Mouse (Mus musculus) embryonic stem cell, embryonic (primary cell): Measurements from ENCODE around the gene Ppp1r12a.

Experiments
- CTCF ChIA-PET, 4 experiments: fragments of 300-600 bp in 2 of 4; fragments of 350-600 bp in 2 of 4; sonication (Branson Sonifier 250); formaldehyde crosslinking; loops; one replicate each; lab custom pipeline; 2022; ENCODE audit warnings: inconsistent platforms in 2 of 4; lab: Charles Lee
- POLR2A ChIA-PET, 4 experiments: fragments of 300-600 bp in 2 of 4; fragments of 350-600 bp in 2 of 4; sonication (Branson Sonifier 250); formaldehyde crosslinking; loops; one replicate each; lab custom pipeline; 2022; ENCODE audit warnings: antibody characterized with exemption in 4 of 4, inconsistent platforms in 1 of 4; lab: Charles Lee

Ppp1r12a gene

DNA sequence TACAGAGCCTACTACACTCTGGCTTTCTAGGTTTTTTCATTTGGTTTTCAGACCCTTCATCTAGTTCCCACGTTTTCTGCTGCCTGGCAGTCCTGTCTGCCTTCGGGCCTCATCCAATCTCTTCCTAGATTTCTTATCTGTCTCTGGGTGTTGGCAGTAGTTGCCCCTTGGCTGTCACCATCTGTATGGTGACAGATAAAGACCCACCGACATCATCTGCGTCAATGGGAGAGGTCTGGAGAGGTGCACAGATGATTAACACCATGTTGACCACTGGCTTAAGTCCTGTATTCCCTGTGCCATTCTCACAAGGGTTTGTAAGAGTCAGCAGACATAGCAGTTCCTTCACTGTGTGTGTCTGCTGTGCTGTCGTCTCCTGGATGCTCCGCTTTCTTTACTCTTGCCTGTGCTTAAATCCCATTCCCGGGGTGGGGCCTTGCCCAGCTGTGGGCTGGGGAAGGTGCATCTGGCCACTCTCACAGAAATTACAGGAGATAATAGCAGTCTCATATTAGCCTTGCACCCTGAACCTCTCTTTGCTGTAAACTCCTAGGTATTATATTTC, 93.9 kb downstream of the Ppp1r12a start:
- CTCF ChIA-PET, result no interaction called here

DNA sequence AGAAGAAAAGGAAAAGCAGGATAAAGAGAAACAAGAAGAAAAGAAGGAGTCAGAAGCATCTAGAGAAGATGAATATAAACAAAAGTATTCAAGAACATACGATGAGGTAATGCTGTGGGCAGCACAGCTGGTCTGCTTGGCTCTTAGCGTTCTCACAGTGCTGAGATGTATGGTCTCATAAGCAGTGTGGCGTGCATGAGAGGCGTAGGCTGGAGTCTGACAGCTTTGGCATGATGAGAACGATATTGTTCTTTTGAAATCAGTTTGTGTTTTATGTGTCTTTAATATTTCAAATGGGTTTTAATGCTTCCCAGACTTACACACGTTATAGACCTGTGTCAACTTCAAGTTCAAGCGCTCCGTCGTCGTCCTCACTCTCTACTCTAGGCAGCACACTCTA, 98.9 kb downstream of the Ppp1r12a start:
- ChIA-PET CTCF (no interaction called here), POLR2A (interaction anchor here in 3 of 4 experiments (0.8 to 31.4 kb wide), 4 partner anchors 9 to 27 kb away, joined by 3 to 831 read pairs (median 3); no protein-coding TSS in a partner anchor)

More for the DNA sequence above, 93.9 kb downstream of the Ppp1r12a start:
- POLR2A ChIA-PET, result no interaction called here

DNA sequence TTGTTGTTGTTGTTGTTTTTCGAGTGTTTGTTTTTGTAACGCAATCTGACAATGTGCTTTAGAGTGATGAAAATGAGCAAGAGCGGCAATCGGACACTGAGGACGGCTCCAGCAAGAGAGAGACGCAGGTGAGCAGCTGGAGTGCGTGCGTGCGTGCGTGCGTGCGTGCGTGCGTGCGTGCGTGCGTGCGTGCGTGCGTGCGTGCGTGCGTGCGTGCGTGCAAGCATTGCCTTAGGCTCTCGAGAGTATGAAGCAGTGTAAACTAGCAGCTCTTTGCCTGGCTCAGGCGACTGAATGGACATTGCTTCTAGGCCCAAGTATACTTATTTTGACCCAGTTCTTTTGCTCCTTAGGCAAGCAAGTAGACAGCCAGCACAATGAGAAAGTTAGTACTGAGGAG, 102.6 kb downstream of the Ppp1r12a start:
- CTCF ChIA-PET, result interaction anchor here in 2 of 4 experiments (0.7 to 1.1 kb wide), 4 partner anchors 16 to 332 kb away, joined by 3 to 4 read pairs (median 3); no protein-coding TSS in a partner anchor

DNA sequence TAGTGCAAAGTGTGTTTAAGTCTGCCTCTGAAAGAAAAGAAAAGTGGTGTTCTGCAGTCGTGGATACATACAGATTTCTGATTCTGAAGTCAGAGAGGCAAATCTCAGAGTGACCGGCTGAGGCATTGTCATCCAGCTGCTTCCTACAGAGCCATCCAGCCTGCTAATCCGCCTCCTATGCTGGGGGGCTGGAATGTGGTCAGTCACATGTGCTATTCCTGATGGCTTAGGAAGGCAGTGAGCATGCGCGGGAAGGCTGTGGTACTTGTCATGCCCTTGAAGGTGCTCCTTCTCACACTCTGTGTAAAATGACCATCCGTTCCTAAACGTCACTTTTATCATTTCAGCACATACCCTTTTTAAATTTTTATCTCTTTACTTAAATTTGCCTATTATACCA, 109.2 kb downstream of the Ppp1r12a start:
- POLR2A ChIA-PET, result interaction anchor here in 3 of 4 experiments (0.8 to 31.4 kb wide), 4 partner anchors 9 to 26 kb away, joined by 3 to 831 read pairs (median 14); no protein-coding TSS in a partner anchor
- CTCF ChIA-PET, result no interaction called here

More for the DNA sequence above, 102.6 kb downstream of the Ppp1r12a start:
- POLR2A ChIA-PET, result interaction anchor here (0.6 to 31.4 kb wide), 25 partner anchors 9 to 181 kb away, joined by 3 to 831 read pairs (median 3); partner anchors contain the start of genes Pawr (in 1 of the 4) and Ppp1r12a (in 1 of the 4)

DNA sequence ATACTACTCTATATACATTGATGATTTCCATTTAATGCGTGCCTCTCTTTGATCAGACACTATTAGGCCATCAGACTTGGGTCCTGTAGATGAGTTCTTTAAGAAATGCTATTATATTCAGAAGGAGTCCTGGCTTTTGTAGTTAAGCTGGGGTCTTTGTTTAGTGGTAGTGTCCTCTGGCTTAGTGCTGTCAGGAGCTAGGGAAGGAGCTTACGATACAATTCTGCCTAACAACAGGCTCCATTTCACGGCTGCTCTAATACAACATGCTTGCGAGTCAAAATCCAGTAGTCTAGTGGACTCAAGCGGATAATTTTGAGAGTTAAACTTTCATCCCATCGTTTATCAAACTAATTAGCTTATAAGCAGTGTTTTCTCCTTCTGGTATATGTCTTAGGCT, 114.7 kb downstream of the Ppp1r12a start:
- ChIA-PET POLR2A (interaction anchor here in 3 of 4 experiments (0.6 to 31.4 kb wide), 13 partner anchors 1 to 825 kb away, joined by 3 to 831 read pairs (median 4); partner anchors contain the start of gene Pawr (in 1 of the 3)), CTCF (interaction anchor here in 1 of 4 experiments (0.6 kb wide), 1 partner anchor 18 kb away, joined by 3 read pairs; no protein-coding TSS in a partner anchor)

DNA sequence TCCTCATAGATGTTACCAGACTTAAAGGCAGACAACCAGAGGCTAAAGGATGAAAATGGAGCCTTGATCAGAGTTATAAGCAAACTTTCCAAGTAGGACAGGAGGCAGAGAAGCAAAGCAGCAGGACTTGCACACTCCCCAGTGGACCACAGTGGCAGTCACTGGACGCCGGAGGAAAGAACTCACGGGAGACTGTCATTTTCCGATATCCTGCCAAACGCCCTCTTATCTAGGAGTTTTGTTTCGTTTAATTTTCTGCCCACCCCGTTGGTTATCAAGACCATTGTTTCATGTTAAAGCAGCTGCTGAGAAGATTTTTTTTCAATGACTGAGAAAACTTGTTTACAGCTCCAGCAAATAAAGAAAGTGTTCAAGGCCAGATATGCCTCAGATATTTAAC, 115.2 kb downstream of the Ppp1r12a start:
- ChIA-PET CTCF (no interaction called here), POLR2A (interaction anchor here in 3 of 4 experiments (0.6 to 31.4 kb wide), 12 partner anchors 2 to 826 kb away, joined by 3 to 831 read pairs (median 6); partner anchors contain the start of gene Pawr (in 1 of the 3))

DNA sequence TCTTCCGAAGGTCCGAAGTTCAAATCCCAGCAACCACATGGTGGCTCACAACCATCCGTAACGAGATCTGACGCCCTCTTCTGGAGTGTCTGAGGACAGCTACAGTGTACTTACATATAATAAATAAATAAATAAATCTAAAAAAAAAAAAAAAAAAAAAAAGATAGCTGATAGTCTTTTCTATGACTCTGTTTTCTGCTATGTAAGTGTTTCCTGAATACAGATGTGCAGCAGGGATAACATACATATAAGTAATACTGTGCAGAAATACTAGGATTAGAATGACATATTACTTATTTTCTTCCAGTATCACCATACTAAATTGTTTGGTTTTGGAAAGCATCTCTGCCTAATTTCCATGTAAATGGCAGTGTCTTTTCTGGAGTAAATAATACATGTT, 119.1 kb downstream of the Ppp1r12a start:
- ChIA-PET CTCF (interaction anchor here in 3 of 4 experiments (0.6 to 1.4 kb wide), 5 partner anchors 11 to 470 kb away, joined by 3 to 10 read pairs (median 3); no protein-coding TSS in a partner anchor), POLR2A (interaction anchor here in 3 of 4 experiments (0.6 to 31.4 kb wide), 12 partner anchors 6 to 1377 kb away, joined by 3 to 831 read pairs (median 5); no protein-coding TSS in a partner anchor)

DNA sequence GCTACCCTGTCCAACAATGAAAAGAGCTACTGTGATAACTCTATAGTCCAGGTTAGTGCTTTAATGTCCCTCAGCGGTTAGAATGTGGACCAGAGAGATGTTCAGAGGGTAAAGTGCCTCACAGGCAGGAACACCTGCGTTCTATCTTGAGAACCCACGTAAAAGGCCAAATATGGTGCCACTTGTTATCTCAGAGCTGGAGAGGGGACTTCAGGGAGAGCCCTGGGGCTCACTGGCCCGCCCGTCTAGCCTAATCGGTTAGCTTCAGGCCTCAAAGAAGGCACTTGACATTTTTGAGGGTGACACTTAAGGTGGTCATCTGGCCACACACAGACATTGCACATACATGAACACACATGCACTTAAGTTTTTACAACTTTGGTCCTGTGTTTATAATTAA, 120.4 kb downstream of the Ppp1r12a start:
- CTCF ChIA-PET, result no interaction called here
- POLR2A ChIA-PET, result interaction anchor here in 3 of 4 experiments (0.5 to 31.4 kb wide), 12 partner anchors 6 to 154 kb away, joined by 3 to 831 read pairs (median 4); no protein-coding TSS in a partner anchor

DNA sequence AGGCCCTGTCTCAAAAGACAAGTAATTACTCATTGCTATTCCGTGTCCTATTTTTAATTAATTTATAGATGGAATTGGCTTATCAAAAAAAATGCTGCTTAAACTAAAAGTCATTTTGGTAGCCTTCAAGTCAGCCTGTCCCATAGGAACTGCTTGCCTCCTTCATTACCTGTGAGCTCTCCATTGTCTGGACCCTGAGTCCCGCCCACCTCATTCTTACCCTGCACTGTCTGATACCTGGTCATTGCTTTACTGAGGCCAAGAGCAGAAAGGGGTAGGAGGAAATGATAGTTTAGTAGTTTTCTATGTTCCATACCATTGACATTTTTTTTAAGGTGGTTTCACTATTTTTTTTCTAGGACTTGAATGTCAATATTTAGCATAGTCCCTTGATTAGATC, 121.4 kb downstream of the Ppp1r12a start:
- ChIA-PET POLR2A (interaction anchor here in 3 of 4 experiments (0.7 to 31.4 kb wide), 13 partner anchors 5 to 162 kb away, joined by 3 to 831 read pairs (median 4); partner anchors contain the start of gene Ppp1r12a (in 1 of the 3)), CTCF (interaction anchor here in 2 of 4 experiments (0.6 to 1.1 kb wide), 2 partner anchors 15 to 16 kb away, joined by 3 to 11 read pairs; no protein-coding TSS in a partner anchor)

DNA sequence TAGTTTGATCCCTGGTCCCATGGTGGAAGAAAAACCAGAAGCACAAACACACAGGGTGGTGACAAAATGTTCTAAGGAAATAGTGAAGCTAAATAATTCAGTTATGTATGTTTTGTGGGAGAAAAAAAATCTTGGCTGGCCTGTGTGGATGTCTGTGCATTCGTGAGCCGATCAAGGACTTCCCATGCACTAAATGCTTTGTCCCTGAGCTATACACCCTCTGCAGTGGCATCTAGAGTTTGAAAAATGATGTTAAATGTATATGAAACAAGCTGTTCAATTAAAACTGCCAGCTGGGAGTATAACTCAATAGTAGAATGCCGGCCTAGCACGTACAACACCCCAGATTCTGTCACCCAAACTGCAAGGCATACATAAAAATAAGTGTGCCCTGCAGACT, 121.8 kb downstream of the Ppp1r12a start:
- ChIA-PET POLR2A (interaction anchor here in 3 of 4 experiments (0.7 to 31.4 kb wide), 14 partner anchors 4 to 161 kb away, joined by 3 to 831 read pairs (median 4); partner anchors contain the start of genes Pawr (in 1 of the 3) and Ppp1r12a (in 1 of the 3)), CTCF (interaction anchor here in 1 of 4 experiments (0.5 to 1.1 kb wide), 2 partner anchors 15 to 74 kb away, joined by 3 to 4 read pairs; no protein-coding TSS in a partner anchor)

DNA sequence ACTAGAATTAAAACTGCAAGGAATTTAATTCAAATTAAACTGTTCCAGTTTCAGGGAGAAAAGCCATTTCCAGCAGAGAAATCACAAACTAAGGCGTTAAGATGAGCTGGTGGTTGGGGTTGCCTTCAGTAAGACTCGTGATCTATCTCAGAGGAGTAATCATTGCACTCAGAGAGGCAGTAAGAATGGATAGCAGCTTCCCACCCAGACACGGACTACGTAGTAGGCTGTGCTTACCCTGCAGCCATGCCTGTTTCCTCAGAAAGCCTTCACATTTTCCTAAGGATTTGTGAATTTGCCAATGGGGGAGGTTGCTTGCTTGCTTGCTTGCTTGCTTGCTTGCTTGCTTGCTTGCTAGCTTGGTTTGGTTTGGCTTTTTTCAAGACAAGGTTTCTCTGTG, 122.5 kb downstream of the Ppp1r12a start:
- CTCF ChIA-PET, result interaction anchor here in 2 of 4 experiments (0.5 to 0.7 kb wide), 2 partner anchors 73 to 301 kb away, joined by 3 to 4 read pairs; no protein-coding TSS in a partner anchor
- POLR2A ChIA-PET, result interaction anchor here in 3 of 4 experiments (0.6 to 31.4 kb wide), 27 partner anchors 4 to 480 kb away, joined by 3 to 831 read pairs (median 5); partner anchors contain the start of genes Pawr (in 2 of the 3) and Ppp1r12a (in 2 of the 3)

DNA sequence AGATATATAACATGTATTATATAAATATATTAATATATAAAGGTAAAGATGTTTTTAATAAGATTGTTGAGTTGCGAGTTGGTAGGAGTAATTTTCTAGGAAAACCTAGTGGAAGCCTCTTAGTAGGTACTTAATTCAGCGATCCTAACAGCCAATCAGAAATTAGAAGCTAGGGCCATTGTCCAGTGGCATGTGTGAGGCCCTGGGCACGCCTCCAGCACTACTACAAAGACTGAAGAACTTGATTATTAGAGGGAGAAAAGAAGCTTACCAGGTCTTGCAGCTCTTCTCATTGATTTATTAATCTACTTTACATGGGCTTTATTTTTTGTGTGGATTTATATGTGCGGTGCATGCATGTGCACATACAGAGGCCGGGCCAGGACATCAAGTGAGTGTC, 123.0 kb downstream of the Ppp1r12a start:
- CTCF ChIA-PET, result interaction anchor here in 2 of 4 experiments (0.7 to 1.4 kb wide), 4 partner anchors 151 to 512 kb away, joined by 3 read pairs; no protein-coding TSS in a partner anchor
- POLR2A ChIA-PET, result interaction anchor here in 3 of 4 experiments (0.6 to 31.4 kb wide), 46 partner anchors 3 to 798 kb away, joined by 3 to 831 read pairs (median 5); partner anchors contain the start of genes Pawr (in 3 of the 3) and Ppp1r12a (in 3 of the 3)

DNA sequence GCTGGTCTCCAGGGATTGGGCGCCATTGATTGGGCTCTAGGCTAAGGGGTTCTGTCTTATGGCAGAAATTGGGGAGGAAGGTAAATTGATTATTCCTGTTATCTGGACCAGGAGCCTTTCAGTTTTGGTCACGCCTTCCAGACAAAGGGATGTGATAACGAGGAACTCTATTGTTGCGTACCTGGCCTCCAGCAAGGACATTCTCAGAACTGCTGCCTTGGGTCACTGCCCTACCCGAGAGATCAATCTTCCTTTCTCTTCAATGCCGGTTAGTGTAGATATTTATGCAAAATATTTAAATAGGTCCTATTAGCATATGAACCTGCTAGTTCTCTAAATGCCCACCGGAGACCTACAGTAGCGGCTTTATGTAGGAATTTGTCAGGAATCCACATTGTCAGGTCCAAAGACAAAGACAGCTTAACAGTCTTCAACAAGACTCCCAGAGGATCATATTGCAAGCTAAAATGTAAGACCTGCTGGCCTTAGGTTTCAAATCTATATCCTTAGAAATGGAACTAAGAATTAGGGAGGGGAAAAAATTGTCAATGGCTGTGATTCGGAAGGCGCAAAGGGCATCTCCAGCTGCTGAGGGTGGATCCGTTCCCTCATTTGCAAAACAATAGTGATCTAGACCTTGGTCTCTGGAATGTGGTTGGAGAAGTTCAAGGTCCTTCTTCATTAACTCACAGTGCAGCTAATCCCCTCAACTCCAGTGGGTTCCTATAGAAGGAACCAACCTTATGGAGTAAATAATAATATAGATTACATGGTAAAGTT, 124.9 kb downstream of the Ppp1r12a start:
- ChIA-PET POLR2A (interaction anchor here (0.5 to 31.4 kb wide), 46 partner anchors 1 to 358 kb away, joined by 3 to 831 read pairs (median 5); partner anchors contain the start of genes Pawr (in 3 of the 4) and Ppp1r12a (in 3 of the 4)), CTCF (interaction anchor here in 2 of 4 experiments (0.9 to 2.2 kb wide), 3 partner anchors 12 to 103 kb away, joined by 3 to 9 read pairs (median 4); no protein-coding TSS in a partner anchor)

DNA sequence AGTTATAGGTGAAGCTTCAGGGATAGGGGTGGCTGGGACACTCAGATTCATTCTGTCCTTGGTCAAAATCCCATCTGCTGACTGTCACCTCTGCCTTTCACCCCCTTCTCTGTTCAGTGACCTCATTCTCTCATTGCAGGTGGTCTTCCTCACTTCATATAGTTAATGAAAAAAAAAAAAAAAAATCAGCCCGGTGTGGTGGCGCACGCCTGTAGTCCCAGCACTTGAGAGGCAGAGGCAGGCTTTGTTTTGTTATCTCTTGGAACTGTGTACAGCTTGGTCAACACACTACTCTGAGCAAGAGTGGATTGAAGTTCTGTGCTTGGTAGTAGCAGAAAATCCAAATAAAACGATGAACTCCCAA, 125.4 kb downstream of the Ppp1r12a start:
- POLR2A ChIA-PET, result interaction anchor here (0.5 to 31.4 kb wide), 37 partner anchors 1 to 359 kb away, joined by 3 to 831 read pairs (median 5); partner anchors contain the start of genes Pawr (in 3 of the 4) and Ppp1r12a (in 1 of the 4)
- CTCF ChIA-PET, result interaction anchor here in 2 of 4 experiments (0.6 to 2.2 kb wide), 3 partner anchors 11 to 702 kb away, joined by 3 to 9 read pairs (median 3); no protein-coding TSS in a partner anchor

DNA sequence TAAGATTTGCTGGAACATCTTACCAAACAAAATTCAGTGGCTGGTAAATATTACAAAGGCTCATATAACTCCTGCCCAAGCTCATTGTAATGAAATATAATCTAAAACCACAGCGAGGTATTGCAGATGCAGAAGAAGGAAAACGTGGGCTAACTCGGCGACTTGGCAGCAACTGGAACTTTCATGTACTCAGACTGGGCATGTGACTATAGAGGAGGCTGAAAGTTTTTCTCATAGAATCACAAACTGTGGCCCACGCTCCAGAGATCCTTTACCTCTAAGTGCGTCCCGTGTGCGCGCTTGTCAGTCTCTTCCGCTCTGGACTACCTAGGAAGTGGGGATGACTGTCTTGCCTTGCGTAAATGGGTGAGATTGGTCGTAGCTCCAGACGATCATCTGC, 128.1 kb downstream of the Ppp1r12a start:
- CTCF ChIA-PET, result interaction anchor here in 3 of 4 experiments (0.6 to 2.7 kb wide), 5 partner anchors 9 to 538 kb away, joined by 3 to 9 read pairs (median 4); no protein-coding TSS in a partner anchor
- POLR2A ChIA-PET, result interaction anchor here (0.6 to 31.4 kb wide), 22 partner anchors 2 to 1177 kb away, joined by 3 to 831 read pairs (median 8); partner anchors contain the start of genes Pawr (in 3 of the 4) and Ppp1r12a (in 1 of the 4)

DNA sequence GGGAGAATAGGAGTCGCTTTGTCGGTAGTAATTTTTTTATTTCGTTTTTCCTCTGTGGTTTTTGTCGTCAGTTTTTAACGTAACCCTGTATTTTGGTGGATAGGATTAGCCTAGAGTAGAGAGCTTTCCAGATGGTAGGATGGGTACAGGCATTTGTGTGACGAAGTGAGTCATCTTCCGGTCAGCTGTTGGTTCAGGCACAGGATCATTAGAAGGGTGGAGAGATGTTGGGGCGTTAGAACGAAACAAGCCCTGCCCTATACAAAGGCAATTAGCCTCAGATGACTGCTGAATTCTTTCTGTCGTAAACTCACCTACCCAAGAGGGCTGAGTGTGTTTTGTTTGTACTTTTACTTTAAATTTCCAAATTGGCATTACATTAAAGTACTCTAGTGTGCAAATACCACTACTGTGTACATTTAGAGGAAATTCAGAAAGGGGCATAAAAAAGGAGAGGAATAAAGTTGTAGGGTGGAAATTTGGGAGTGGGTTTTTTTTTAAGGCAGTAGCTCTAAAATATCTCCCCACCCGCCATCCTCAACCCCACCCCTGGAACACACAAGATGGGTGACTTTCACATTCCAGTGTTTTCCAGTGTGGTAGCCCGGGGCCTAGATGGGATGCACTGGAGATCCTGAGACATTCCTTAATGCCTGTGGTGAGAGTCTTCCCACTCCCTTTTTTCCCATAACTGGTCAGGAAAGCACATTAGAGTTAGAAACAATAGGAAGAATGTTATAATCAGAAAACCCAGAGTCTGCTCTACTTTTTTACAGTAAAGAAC, 129.9 kb downstream of the Ppp1r12a start:
- ChIA-PET CTCF (interaction anchor here in 1 of 4 experiments (1.0 to 2.7 kb wide), 2 partner anchors 11 to 144 kb away, joined by 3 to 9 read pairs; no protein-coding TSS in a partner anchor), POLR2A (interaction anchor here (0.6 to 26.3 kb wide), 52 partner anchors 3 to 491 kb away, joined by 3 to 831 read pairs (median 4); partner anchors contain the start of genes Pawr (in 3 of the 4) and Ppp1r12a (in 3 of the 4))
